In the genomic region with DNA sequence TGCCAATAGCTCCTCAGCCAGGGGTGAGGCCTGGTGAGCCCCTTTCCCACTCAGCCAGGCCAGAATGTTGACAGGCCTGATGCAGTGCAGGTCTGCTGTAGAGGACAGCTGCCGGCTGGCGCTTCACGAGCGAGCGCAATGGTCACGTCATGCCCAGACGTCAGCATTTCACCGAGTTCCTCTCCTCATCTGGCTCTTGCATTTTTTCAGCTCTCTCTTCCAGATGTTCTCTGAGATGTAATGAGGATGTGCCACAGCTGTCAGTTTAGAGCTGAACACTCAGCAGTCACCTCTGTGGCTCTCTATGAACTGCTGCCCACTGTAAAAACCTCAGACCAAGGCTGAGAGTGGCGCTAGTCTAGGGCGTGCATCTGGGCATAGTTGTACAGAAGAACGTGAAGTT, we compare ENCODE assay signal across 20 mouse cellular contexts. TPM values are rescaled to one million over a fixed set of nuclear protein-coding genes. Genes with fewer than 3 reads are reported as not detected.
DNase-seq lines count a peak whose midpoint lies in the region; ATAC-seq and TF ChIP-seq lines count a peak whose summit lies in the region.
"Had no signal": no experiment of that assay in that cellular context is flagged by ENCODE, and none has a peak within 500 bp of the region (broad histone marks: within the 10 kb centered on the region; RNA-seq: fewer than 3 reads in every experiment).

No protein-coding gene starts in this region.

- ATAC-seq in intestine, embryonic 14.5 days (replicated peaks; ENCODE audit: low FRiP score, low TSS enrichment, low read depth) = peak; percentile 62; the same call in 1 of the 2 replicates
- no peak for ATAC-seq in intestine, postnatal 0 days
- peak; percentile 72; the same call in 1 of the 2 replicates for ATAC-seq in heart, embryonic 12.5 days (ENCODE audit: insufficient number of reproducible peaks, low FRiP score)
- ATAC-seq: forebrain, postnatal 0 days; hindbrain, postnatal 0 days; Patski had no signal

- no peaks in the 10 kb centered on the region for H3K36me3 ChIP-seq in intestine, embryonic 14.5 days (ENCODE audit: control insufficient read depth, insufficient read depth, low read length)
- no peaks in the 10 kb centered on the region for H3K36me3 ChIP-seq in intestine, postnatal 0 days (ENCODE audit: control insufficient read depth, insufficient read depth)
- no peaks in the 10 kb centered on the region for H3K36me3 ChIP-seq in heart, embryonic 12.5 days
- H3K36me3 ChIP-seq: embryonic facial prominence, embryonic 12.5 days; liver, embryonic 13.5 days; neural tube, embryonic 12.5 days had no signal

- 30% methylated on average over 11 of the region's 11 CpGs for WGBS in intestine, embryonic 14.5 days
- 70% methylated on average over 11 of the region's 11 CpGs for WGBS in intestine, postnatal 0 days
- WGBS in heart, embryonic 12.5 days = 41% methylated on average over 11 of the region's 11 CpGs

- no peak overlapping the region; the same call in 1 of the 2 replicates for H3K27ac ChIP-seq in intestine, embryonic 14.5 days (ENCODE audit: low read depth)
- no peak overlapping the region for H3K27ac ChIP-seq in intestine, postnatal 0 days (ENCODE audit: low read depth, low read length)
- H3K27ac ChIP-seq in heart, embryonic 12.5 days (ENCODE audit: poor library complexity, severe bottlenecking) = no peak overlapping the region
- H3K27ac ChIP-seq: embryonic facial prominence, embryonic 12.5 days; hindbrain, postnatal 0 days; liver, embryonic 13.5 days; neural tube, embryonic 12.5 days had no signal

- peak; percentile 58 for DNase-seq in intestine, embryonic 14.5 days (ENCODE audit: low spot score)
- peak; percentile 48 for DNase-seq in heart, postnatal 4 days
- peak; percentile 34 for DNase-seq in lung, postnatal 36 days
- no peak for DNase-seq in right cerebral cortex, postnatal 36 days (ENCODE audit: low spot score in 2 of 2)
- no peak for DNase-seq in left cerebral cortex, postnatal 25 days (ENCODE audit: low spot score in 2 of 2)
- no peak for DNase-seq in left cerebral cortex, adult 11 months (ENCODE audit: low spot score)
- DNase-seq: cerebellum, postnatal 36 days; forebrain, postnatal 0 days; gastrocnemius, postnatal 14 days; kidney, postnatal 14 days; liver, embryonic 13.5 days; thymus, postnatal 4 days had no signal

- TF ChIP-seq CTCF in intestine, postnatal 0 days (IDR thresholded peaks at IDR 0.05; ENCODE audit: low read depth) = no peak

- H3K9me3 ChIP-seq in intestine, embryonic 14.5 days (ENCODE audit: control insufficient read depth, low read length) = no peaks in the 10 kb centered on the region
- no peaks in the 10 kb centered on the region for H3K9me3 ChIP-seq in intestine, postnatal 0 days (ENCODE audit: control insufficient read depth)
- H3K9me3 ChIP-seq in heart, embryonic 12.5 days (replicated peaks) = no peaks in the 10 kb centered on the region
- H3K9me3 ChIP-seq: embryonic facial prominence, embryonic 12.5 days; liver, embryonic 13.5 days; megakaryocyte, embryonic 14.5 days; neural tube, embryonic 12.5 days had no signal

- H3K4me2 ChIP-seq in intestine, embryonic 14.5 days (ENCODE audit: low read length) = no peak overlapping the region; the same call in 1 of the 2 replicates
- no peak overlapping the region; the same call in 1 of the 2 replicates for H3K4me2 ChIP-seq in intestine, postnatal 0 days (replicated peaks; ENCODE audit: low read depth)
- H3K4me2 ChIP-seq in heart, embryonic 12.5 days = peak overlapping the region; percentile 33; the same call in 1 of the 2 replicates
- H3K4me2 ChIP-seq: embryonic facial prominence, embryonic 12.5 days; liver, embryonic 13.5 days; neural tube, embryonic 12.5 days had no signal

- intact Hi-C loops in left cerebral cortex, postnatal 25 days (cut with DNase I) = no loop called here

- H3K4me3 ChIP-seq in intestine, embryonic 14.5 days (ENCODE audit: low read depth, low read length) = no peak overlapping the region
- H3K4me3 ChIP-seq in intestine, postnatal 0 days (ENCODE audit: low read depth, low read length) = no peak overlapping the region
- H3K4me3 ChIP-seq in heart, embryonic 12.5 days = no peak overlapping the region
- H3K4me3 ChIP-seq: embryonic facial prominence, embryonic 12.5 days; liver, embryonic 13.5 days; megakaryocyte, embryonic 14.5 days; neural tube, embryonic 12.5 days had no signal

- H3K27me3 ChIP-seq in intestine, embryonic 14.5 days (replicated peaks; ENCODE audit: control insufficient read depth, insufficient read depth, low read length) = no peaks in the 10 kb centered on the region
- H3K27me3 ChIP-seq in intestine, postnatal 0 days (replicated peaks; ENCODE audit: control insufficient read depth, insufficient read depth, low read length) = no peaks in the 10 kb centered on the region
- H3K27me3 ChIP-seq in heart, embryonic 12.5 days (replicated peaks) = no peaks in the 10 kb centered on the region
- H3K27me3 ChIP-seq: embryonic facial prominence, embryonic 12.5 days; liver, embryonic 13.5 days; megakaryocyte, embryonic 14.5 days; neural tube, embryonic 12.5 days; Patski had no signal

- H3K9ac ChIP-seq in intestine, embryonic 14.5 days (ENCODE audit: low read length) = no peak overlapping the region
- no peak overlapping the region for H3K9ac ChIP-seq in intestine, postnatal 0 days (ENCODE audit: low read depth, low read length)
- no peak overlapping the region for H3K9ac ChIP-seq in heart, embryonic 12.5 days
- H3K9ac ChIP-seq: embryonic facial prominence, embryonic 12.5 days; forebrain, postnatal 0 days; liver, embryonic 13.5 days; neural tube, embryonic 12.5 days had no signal

- no peaks in the 10 kb centered on the region for H3K4me1 ChIP-seq in intestine, embryonic 14.5 days (replicated peaks; ENCODE audit: control insufficient read depth, insufficient read depth, low read length)
- no peaks in the 10 kb centered on the region; the same call in 1 of the 2 replicates for H3K4me1 ChIP-seq in intestine, postnatal 0 days (replicated peaks; ENCODE audit: control insufficient read depth, insufficient read depth, low read length)
- 0 out of 2 replicates have a peak, but pooled peaks cover 2% of the 10 kb centered on the region for H3K4me1 ChIP-seq in heart, embryonic 12.5 days (replicated peaks)
- H3K4me1 ChIP-seq: embryonic facial prominence, embryonic 12.5 days; liver, embryonic 13.5 days; megakaryocyte, embryonic 14.5 days; neural tube, embryonic 12.5 days had no signal

RNA-seq across cellular contexts. Expression of a gene that starts 8.7 kb away (rescaled TPM):
- polyA plus RNA-seq in intestine, embryonic 14.5 days (2014; fragmentation: Nextera tagmentation; extraction: Ambion mirVana) = 0.13 TPM in 1 of 2 replicates, not detected in the other
- 0.13 TPM in 1 of 2 replicates, not detected in the other for polyA plus RNA-seq in intestine, postnatal 0 days (2015; fragmentation: Nextera tagmentation; extraction: Ambion mirVana)
- not detected in 2 replicates for polyA plus RNA-seq in heart, embryonic 12.5 days (2016; fragmentation: Nextera tagmentation; extraction: Ambion mirVana)
- total RNA-seq in heart, postnatal 4 days (2021) = under 1 TPM; 0.19 to 0.23 TPM
- total RNA-seq in left cerebral cortex, postnatal 25 days (2021) = under 1 TPM; 0.25 to 0.46 TPM
- polyA plus RNA-seq: liver, embryonic 13.5 days; small intestine, adult 2 months had no signal

RNA-seq across cellular contexts. Expression of a gene that starts 41.3 kb away (rescaled TPM):
- 18.5 and 20.4 TPM in 2 replicates for polyA plus RNA-seq in intestine, embryonic 14.5 days (2014; fragmentation: Nextera tagmentation; extraction: Ambion mirVana)
- 9.5 and 10.3 TPM in 2 replicates for polyA plus RNA-seq in intestine, postnatal 0 days (2015; fragmentation: Nextera tagmentation; extraction: Ambion mirVana)
- polyA plus RNA-seq in heart, embryonic 12.5 days (2016; fragmentation: Nextera tagmentation; extraction: Ambion mirVana) = 17.5 and 19.4 TPM in 2 replicates
- 10 to 100 TPM; 11.1 to 11.8 TPM for total RNA-seq in heart, postnatal 4 days (2021)
- 10 to 100 TPM; 19.5 to 22.0 TPM for total RNA-seq in left cerebral cortex, postnatal 25 days (2021)

RNA-seq across cellular contexts. Expression of a gene that starts 41.4 kb away (rescaled TPM):
- 52.6 TPM in 2 replicates for polyA plus RNA-seq in intestine, embryonic 14.5 days (2014; fragmentation: Nextera tagmentation; extraction: Ambion mirVana)
- polyA plus RNA-seq in intestine, postnatal 0 days (2015; fragmentation: Nextera tagmentation; extraction: Ambion mirVana) = 24.8 and 26.8 TPM in 2 replicates
- 91.8 and 92.9 TPM in 2 replicates for polyA plus RNA-seq in heart, embryonic 12.5 days (2016; fragmentation: Nextera tagmentation; extraction: Ambion mirVana)
- total RNA-seq in heart, postnatal 4 days (2021) = 10 to 100 TPM; 50.5 to 52.2 TPM
- 10 to 100 TPM; 36.3 to 44.6 TPM for total RNA-seq in left cerebral cortex, postnatal 25 days (2021)

Comparison
In these comparisons a context has a peak if more than half of its experiments do, and no peak if none do; other contexts are left out.
1. DNase-seq: peak in intestine, embryonic 14.5 days (single experiment), heart, postnatal 4 days (single experiment) and lung, postnatal 36 days (single experiment); none in right cerebral cortex, postnatal 36 days (0 of 2), left cerebral cortex, postnatal 25 days (0 of 2) and left cerebral cortex, adult 11 months (single experiment).